Mouse (Mus musculus): ENCODE measurements at regions not wholly inside any gene's neighbourhood (a gene's known extent, or its start where the extent isn't known, plus 50 kb on each side); places are given as distances from the start of the nearest gene placed in this dataset.
A peak's percentile ranks its signal among the peaks of the same experiment; 100 is the strongest.

GRCm38 (mm10) chr19:53453317-53453947, 63.1 kb upstream of the Smndc1 start:
- Histone ChIP-seq H3K9me3 (no peaks in the 10 kb centered on the region), H3K4me2 (no peak overlapping the region), H3K9ac (no peak overlapping the region), H3K4me1 (peaks cover 37% of the 10 kb centered on the region), H3K27me3 (no peaks in the 10 kb centered on the region), H3K36me3 (no peaks in the 10 kb centered on the region), H3K27ac (no peak overlapping the region), H3K4me3 (no peak overlapping the region)
- no peak for ATAC-seq (ENCODE audit: borderline replicate concordance, extremely low read depth, low FRiP score, low TSS enrichment)
- 64% methylated on average over 13 of the region's 13 CpGs for WGBS

GRCm38 (mm10) chr19:53452360-53452759, 62.0 kb upstream of the Smndc1 start:
- Histone ChIP-seq H3K36me3 (no peaks in the 10 kb centered on the region), H3K9me3 (no peaks in the 10 kb centered on the region), H3K27me3 (no peaks in the 10 kb centered on the region), H3K4me3 (no peak overlapping the region), H3K27ac (no peak overlapping the region), H3K4me2 (no peak overlapping the region), H3K4me1 (peaks cover 47% of the 10 kb centered on the region), H3K9ac (no peak overlapping the region)
- no peak for ATAC-seq (ENCODE audit: borderline replicate concordance, extremely low read depth, low FRiP score, low TSS enrichment)
- 3% methylated on average over 3 of the region's 3 CpGs for WGBS

GRCm38 (mm10) chr19:53451388-53451922, 61.1 kb upstream of the Smndc1 start:
- Histone ChIP-seq H3K4me1 (peaks cover 56% of the 10 kb centered on the region), H3K9me3 (no peaks in the 10 kb centered on the region), H3K9ac (no peak overlapping the region), H3K36me3 (no peaks in the 10 kb centered on the region), H3K27me3 (no peaks in the 10 kb centered on the region), H3K27ac (0 out of 2 replicates have a peak overlapping the region, but pooled peaks have one; percentile 10), H3K4me2 (no peak overlapping the region), H3K4me3 (no peak overlapping the region)
- no peak for ATAC-seq (ENCODE audit: borderline replicate concordance, extremely low read depth, low FRiP score, low TSS enrichment)
- 31% methylated on average over 13 of the region's 13 CpGs for WGBS

GRCm38 (mm10) chr19:53450624-53451387, 60.4 kb upstream of the Smndc1 start:
- 49% methylated on average over 17 of the region's 17 CpGs for WGBS
- H3K36me3 ChIP-seq = no peaks in the 10 kb centered on the region
- no peak overlapping the region for H3K4me3 ChIP-seq
- ATAC-seq (ENCODE audit: borderline replicate concordance, extremely low read depth, low FRiP score, low TSS enrichment) = no peak
- no peak overlapping the region for H3K9ac ChIP-seq
- H3K27ac ChIP-seq = 0 out of 2 replicates have a peak overlapping the region, but pooled peaks have one; percentile 10
- no peaks in the 10 kb centered on the region for H3K9me3 ChIP-seq
- peaks cover 61% of the 10 kb centered on the region for H3K4me1 ChIP-seq
- no peaks in the 10 kb centered on the region; the same call in 1 of the 2 replicates for H3K27me3 ChIP-seq
- no peak overlapping the region for H3K4me2 ChIP-seq

- 85% methylated on average over 17 of the region's 17 CpGs for WGBS
- Histone ChIP-seq H3K36me3 (no peaks in the 10 kb centered on the region), H3K27me3 (no peaks in the 10 kb centered on the region; the same call in 1 of the 2 replicates), H3K9ac (no peak overlapping the region), H3K9me3 (no peaks in the 10 kb centered on the region), H3K4me1 (peaks cover 60% of the 10 kb centered on the region), H3K27ac (no peak overlapping the region), H3K4me3 (no peak overlapping the region), H3K4me2 (no peak overlapping the region)
- no peak for ATAC-seq (ENCODE audit: borderline replicate concordance, extremely low read depth, low FRiP score, low TSS enrichment)
These were observed 58.9 kb upstream of the Smndc1 start for GRCm38 (mm10) chr19:53449137-53449783.

GRCm38 (mm10) chr19:53448206-53448605, 57.8 kb upstream of the Smndc1 start:
- H3K27ac ChIP-seq = no peak overlapping the region
- no peaks in the 10 kb centered on the region for H3K36me3 ChIP-seq
- WGBS = 31% methylated on average over 10 of the region's 10 CpGs
- no peak overlapping the region for H3K4me3 ChIP-seq
- H3K4me2 ChIP-seq = no peak overlapping the region
- no peak for ATAC-seq (ENCODE audit: borderline replicate concordance, extremely low read depth, low FRiP score, low TSS enrichment)
- no peaks in the 10 kb centered on the region for H3K9me3 ChIP-seq
- H3K27me3 ChIP-seq = no peaks in the 10 kb centered on the region; the same call in 1 of the 2 replicates
- H3K9ac ChIP-seq = no peak overlapping the region
- peaks cover 58% of the 10 kb centered on the region for H3K4me1 ChIP-seq

GRCm38 (mm10) chr19:53447754-53448153, 57.4 kb upstream of the Smndc1 start:
- no peak overlapping the region for H3K4me3 ChIP-seq
- no peak overlapping the region for H3K4me2 ChIP-seq
- no peaks in the 10 kb centered on the region for H3K36me3 ChIP-seq
- H3K9ac ChIP-seq = no peak overlapping the region
- no peaks in the 10 kb centered on the region; the same call in 1 of the 2 replicates for H3K27me3 ChIP-seq
- H3K4me1 ChIP-seq = peaks cover 55% of the 10 kb centered on the region
- H3K27ac ChIP-seq = no peak overlapping the region
- ATAC-seq (ENCODE audit: borderline replicate concordance, extremely low read depth, low FRiP score, low TSS enrichment) = no peak
- no peaks in the 10 kb centered on the region for H3K9me3 ChIP-seq
- 31% methylated on average over 6 of the region's 6 CpGs for WGBS

GRCm38 (mm10) chr19:53446216-53446615, 55.8 kb upstream of the Smndc1 start:
- 27% methylated on average over 5 of the region's 5 CpGs for WGBS
- no peak for ATAC-seq (ENCODE audit: borderline replicate concordance, extremely low read depth, low FRiP score, low TSS enrichment)
- no peak overlapping the region for H3K27ac ChIP-seq
- no peaks in the 10 kb centered on the region for H3K36me3 ChIP-seq
- no peak overlapping the region for H3K4me3 ChIP-seq
- H3K4me1 ChIP-seq = peaks cover 41% of the 10 kb centered on the region
- H3K9ac ChIP-seq = no peak overlapping the region
- no peaks in the 10 kb centered on the region for H3K9me3 ChIP-seq
- H3K27me3 ChIP-seq = no peaks in the 10 kb centered on the region; the same call in 1 of the 2 replicates
- H3K4me2 ChIP-seq = no peak overlapping the region

GRCm38 (mm10) chr19:53444646-53445045, 54.3 kb upstream of the Smndc1 start:
- Histone ChIP-seq H3K4me2 (no peak overlapping the region), H3K27me3 (no peaks in the 10 kb centered on the region; the same call in 1 of the 2 replicates), H3K36me3 (no peaks in the 10 kb centered on the region), H3K9ac (no peak overlapping the region), H3K27ac (no peak overlapping the region), H3K4me1 (peaks cover 39% of the 10 kb centered on the region), H3K4me3 (no peak overlapping the region), H3K9me3 (no peaks in the 10 kb centered on the region)
- WGBS = 55% methylated on average over 5 of the region's 5 CpGs
- no peak for ATAC-seq (ENCODE audit: borderline replicate concordance, extremely low read depth, low FRiP score, low TSS enrichment)

GRCm38 (mm10) chr19:53442756-53443654, 52.6 kb upstream of the Smndc1 start:
- Histone ChIP-seq H3K9me3 (no peaks in the 10 kb centered on the region), H3K4me1 (peaks cover 37% of the 10 kb centered on the region), H3K9ac (no peak overlapping the region), H3K27ac (no peak overlapping the region), H3K27me3 (no peaks in the 10 kb centered on the region; the same call in 1 of the 2 replicates), H3K4me2 (no peak overlapping the region), H3K4me3 (no peak overlapping the region), H3K36me3 (no peaks in the 10 kb centered on the region)
- no peak for ATAC-seq (ENCODE audit: borderline replicate concordance, extremely low read depth, low FRiP score, low TSS enrichment)
- 79% methylated on average over 22 of the region's 22 CpGs for WGBS

GRCm38 (mm10) chr19:53442132-53442610, 51.8 kb upstream of the Smndc1 start:
- peaks cover 38% of the 10 kb centered on the region for H3K4me1 ChIP-seq
- no peak for ATAC-seq (ENCODE audit: borderline replicate concordance, extremely low read depth, low FRiP score, low TSS enrichment)
- no peaks in the 10 kb centered on the region for H3K9me3 ChIP-seq
- no peak overlapping the region for H3K4me2 ChIP-seq
- no peak overlapping the region for H3K4me3 ChIP-seq
- no peaks in the 10 kb centered on the region; the same call in 1 of the 2 replicates for H3K27me3 ChIP-seq
- no peak overlapping the region for H3K27ac ChIP-seq
- 91% methylated on average over 4 of the region's 4 CpGs for WGBS
- H3K9ac ChIP-seq = no peak overlapping the region
- no peaks in the 10 kb centered on the region for H3K36me3 ChIP-seq
